Mouse (Mus musculus): ENCODE measurements around the gene Mrpl58. TPM values are rescaled to one million over a fixed set of nuclear protein-coding genes. Genes with fewer than 3 reads are reported as not detected.
A peak's percentile ranks its signal among the peaks of the same experiment; 100 is the strongest.
"Not testable (repeated sequence)": the region's sequence is repeated elsewhere in the genome, so short reads cannot be mapped to it uniquely, and the experiment has no call there.

Mrpl58 gene
- polyA plus RNA-seq, 1 experiment from 2014 or later: 104 TPM

- ATAC-seq (ENCODE audit: low read depth): no peak
- H3K4me3 ChIP-seq (replicated peaks): no peak overlapping the region
- peak overlapping the region; percentile 70 for H3K4me2 ChIP-seq
- peak overlapping the region; percentile 20; the same call in 1 of the 2 replicates for H3K27ac ChIP-seq
- no peaks in the 10 kb centered on the region for H3K4me1 ChIP-seq (replicated peaks)
- H3K9me3 ChIP-seq (replicated peaks): no peaks in the 10 kb centered on the region
- no peaks in the 10 kb centered on the region for H3K36me3 ChIP-seq
- H3K9ac ChIP-seq: no peak overlapping the region
- peaks cover 73% of the 10 kb centered on the region for H3K27me3 ChIP-seq
- DNase-seq: no peak
- WGBS (ENCODE audit: insufficient replicate concordance): 53% methylated on average over 16 of the region's 16 CpGs
These were observed 19.7 kb upstream of the Mrpl58 start for GRCm38 (mm10) chr11:115383701-115384474.

GRCm38 (mm10) chr11:115384587-115384986, 19.0 kb upstream of the Mrpl58 start:
- no peaks in the 10 kb centered on the region for H3K36me3 ChIP-seq
- no peak overlapping the region for H3K4me3 ChIP-seq (replicated peaks)
- H3K4me1 ChIP-seq (replicated peaks): no peaks in the 10 kb centered on the region
- no peak overlapping the region for H3K9ac ChIP-seq
- 61% methylated on average over 5 of the region's 5 CpGs for WGBS (ENCODE audit: insufficient replicate concordance)
- H3K4me2 ChIP-seq: no peak overlapping the region
- H3K27me3 ChIP-seq: peaks cover 69% of the 10 kb centered on the region
- DNase-seq: no peak
- no peak for ATAC-seq (ENCODE audit: low read depth)
- no peaks in the 10 kb centered on the region for H3K9me3 ChIP-seq (replicated peaks)
- H3K27ac ChIP-seq: 0 out of 2 replicates have a peak overlapping the region, but pooled peaks have one; percentile 20

GRCm38 (mm10) chr11:115386859-115387258, 16.7 kb upstream of the Mrpl58 start:
- not testable (repeated sequence) for H3K36me3 ChIP-seq; DNase-seq; H3K4me3 ChIP-seq (replicated peaks); H3K9me3 ChIP-seq (replicated peaks); H3K4me1 ChIP-seq (replicated peaks); ATAC-seq (ENCODE audit: low read depth); H3K4me2 ChIP-seq; H3K9ac ChIP-seq; H3K27ac ChIP-seq
- 69% methylated on average over 3 of the region's 3 CpGs for WGBS (ENCODE audit: insufficient replicate concordance)
- peaks cover 50% of the 10 kb centered on the region for H3K27me3 ChIP-seq

- Histone ChIP-seq H3K4me3 (replicated peaks) (no peak overlapping the region), H3K4me2 (no peak overlapping the region), H3K4me1 (replicated peaks) (peaks cover 5% of the 10 kb centered on the region; the same call in 1 of the 2 replicates), H3K27me3 (peaks cover 23% of the 10 kb centered on the region), H3K36me3 (no peaks in the 10 kb centered on the region), H3K27ac (no peak overlapping the region), H3K9ac (no peak overlapping the region), H3K9me3 (replicated peaks) (no peaks in the 10 kb centered on the region)
- WGBS (ENCODE audit: insufficient replicate concordance): 68% methylated on average over 7 of the region's 7 CpGs
- ATAC-seq (ENCODE audit: low read depth): no peak
- DNase-seq: no peak
These were observed 12.2 kb upstream of the Mrpl58 start for GRCm38 (mm10) chr11:115391358-115391757.

- no peak overlapping the region for H3K27ac ChIP-seq
- H3K4me2 ChIP-seq: peak overlapping the region; percentile 45
- no peak overlapping the region for H3K9ac ChIP-seq
- DNase-seq: no peak
- no peaks in the 10 kb centered on the region for H3K36me3 ChIP-seq
- H3K4me1 ChIP-seq (replicated peaks): peaks cover 5% of the 10 kb centered on the region; the same call in 1 of the 2 replicates
- WGBS (ENCODE audit: insufficient replicate concordance): 57% methylated on average over 34 of the region's 34 CpGs
- no peaks in the 10 kb centered on the region for H3K9me3 ChIP-seq (replicated peaks)
- ATAC-seq (ENCODE audit: low read depth): no peak
- H3K27me3 ChIP-seq: peaks cover 23% of the 10 kb centered on the region
- peak overlapping the region; percentile 30 for H3K4me3 ChIP-seq (replicated peaks)
These were observed 9.7 kb upstream of the Mrpl58 start for GRCm38 (mm10) chr11:115393721-115394325.

- Histone ChIP-seq H3K27ac (no peak overlapping the region), H3K9ac (no peak overlapping the region), H3K4me2 (no peak overlapping the region), H3K4me1 (replicated peaks) (peaks cover 9% of the 10 kb centered on the region), H3K4me3 (replicated peaks) (no peak overlapping the region), H3K9me3 (replicated peaks) (no peaks in the 10 kb centered on the region), H3K27me3 (peaks cover 20% of the 10 kb centered on the region), H3K36me3 (no peaks in the 10 kb centered on the region)
- ATAC-seq (ENCODE audit: low read depth) (no peak), DNase-seq (no peak)
- 54% methylated on average over 7 of the region's 7 CpGs for WGBS (ENCODE audit: insufficient replicate concordance)
These were observed 5.5 kb upstream of the Mrpl58 start for GRCm38 (mm10) chr11:115398085-115398484.

- Histone ChIP-seq H3K27me3 (peaks cover 10% of the 10 kb centered on the region), H3K4me1 (replicated peaks) (peaks cover 19% of the 10 kb centered on the region)
These were observed 3.4 kb upstream of the Mrpl58 start for GRCm38 (mm10) chr11:115400126-115400525.

GRCm38 (mm10) chr11:115400630-115401391, 2.7 kb upstream of the Mrpl58 start:
- no peak overlapping the region for H3K4me3 ChIP-seq (replicated peaks)
- H3K36me3 ChIP-seq: no peaks in the 10 kb centered on the region
- H3K27ac ChIP-seq: no peak overlapping the region
- 46% methylated on average over 11 of the region's 11 CpGs for WGBS (ENCODE audit: insufficient replicate concordance)
- ATAC-seq (ENCODE audit: low read depth): no peak
- no peaks in the 10 kb centered on the region for H3K9me3 ChIP-seq (replicated peaks)
- H3K4me1 ChIP-seq (replicated peaks): peaks cover 20% of the 10 kb centered on the region
- 0 out of 2 replicates have a peak overlapping the region, but pooled peaks have one; percentile 26 for H3K9ac ChIP-seq
- DNase-seq: no peak
- peaks cover 10% of the 10 kb centered on the region; the same call in 1 of the 2 replicates for H3K27me3 ChIP-seq
- no peak overlapping the region for H3K4me2 ChIP-seq

More at GRCm38 (mm10) chr11:115400126-115400525, 3.4 kb upstream of the Mrpl58 start:
- no peak for DNase-seq
- no peak overlapping the region for H3K4me2 ChIP-seq
- ATAC-seq (ENCODE audit: low read depth): no peak
- 54% methylated on average over 3 of the region's 3 CpGs for WGBS (ENCODE audit: insufficient replicate concordance)
- no peak overlapping the region for H3K9ac ChIP-seq
- H3K4me3 ChIP-seq (replicated peaks): no peak overlapping the region
- no peaks in the 10 kb centered on the region for H3K9me3 ChIP-seq (replicated peaks)
- H3K27ac ChIP-seq: no peak overlapping the region
- no peaks in the 10 kb centered on the region for H3K36me3 ChIP-seq

GRCm38 (mm10) chr11:115405723-115406122, 2.2 kb downstream of the Mrpl58 start:
- Histone ChIP-seq H3K9ac (no peak overlapping the region), H3K9me3 (replicated peaks) (no peaks in the 10 kb centered on the region), H3K27me3 (peaks cover 5% of the 10 kb centered on the region; the same call in 1 of the 2 replicates), H3K36me3 (peaks cover 30% of the 10 kb centered on the region), H3K4me3 (replicated peaks) (no peak overlapping the region), H3K27ac (no peak overlapping the region), H3K4me1 (replicated peaks) (peaks cover 32% of the 10 kb centered on the region), H3K4me2 (no peak overlapping the region)
- 91% methylated on average over 6 of the region's 6 CpGs for WGBS (ENCODE audit: insufficient replicate concordance)
- ATAC-seq (ENCODE audit: low read depth) (no peak), DNase-seq (no peak)

GRCm38 (mm10) chr11:115406858-115407401, 3.4 kb downstream of the Mrpl58 start:
- no peak overlapping the region for H3K27ac ChIP-seq
- no peaks in the 10 kb centered on the region for H3K9me3 ChIP-seq (replicated peaks)
- H3K4me3 ChIP-seq (replicated peaks): no peak overlapping the region
- H3K36me3 ChIP-seq: peaks cover 37% of the 10 kb centered on the region
- H3K9ac ChIP-seq: no peak overlapping the region
- no peaks in the 10 kb centered on the region for H3K27me3 ChIP-seq
- WGBS (ENCODE audit: insufficient replicate concordance): 86% methylated on average over 17 of the region's 17 CpGs
- H3K4me1 ChIP-seq (replicated peaks): peaks cover 44% of the 10 kb centered on the region
- DNase-seq (no peak), ATAC-seq (ENCODE audit: low read depth) (no peak)
- no peak overlapping the region for H3K4me2 ChIP-seq
